Mouse (Mus musculus) urinary bladder, adult 18-20 months (tissue): ENCODE measurements around the gene Acvr1.

Source experiments
- DNase-seq, 2 experiments: peaks; one replicate each; pipeline ENCODE4 v3.0.0; 2022; ENCODE audit warnings: low spot score in 2 of 2, mixed read lengths in 2 of 2

Acvr1 gene

DNA sequence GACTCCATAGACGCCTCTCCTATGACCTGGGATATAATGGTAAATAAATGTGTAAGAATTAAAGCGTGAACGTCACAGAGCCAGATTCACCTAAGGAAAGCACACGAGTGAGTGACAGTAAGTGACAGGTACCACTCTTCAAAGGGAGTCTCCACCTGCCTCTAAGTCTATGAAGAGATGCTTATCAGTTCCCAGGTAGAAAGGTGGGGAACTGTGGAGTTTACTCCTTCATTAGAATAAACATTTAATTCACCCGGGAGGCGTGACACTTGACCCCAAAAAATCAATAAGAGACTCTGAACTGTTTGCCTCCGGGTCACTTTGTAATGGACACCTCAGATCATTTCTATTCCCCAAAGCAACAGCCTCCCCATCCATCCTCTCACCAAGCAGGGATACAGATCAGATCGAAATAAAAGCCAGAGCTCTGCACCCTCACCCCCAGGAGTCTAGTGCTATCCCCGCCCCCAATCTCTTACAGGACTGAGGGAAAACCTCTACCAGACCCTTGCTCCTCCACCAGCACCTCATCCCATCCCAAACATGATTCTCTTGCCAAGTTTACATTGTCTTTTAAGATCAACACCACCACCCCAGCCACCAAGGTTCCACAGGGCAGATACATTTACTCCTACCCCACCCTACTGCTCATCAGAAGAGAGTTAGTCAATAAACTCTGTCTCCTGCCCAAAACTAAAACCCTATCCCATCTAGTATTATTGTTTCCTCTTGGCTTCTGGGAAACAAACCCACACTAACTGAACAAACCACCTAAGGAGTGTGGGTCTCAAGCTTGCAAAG lies 9.7 kb downstream of the Acvr1 start:
- no peak for DNase-seq

- no peak for DNase-seq
Observed at GRCm38 (mm10) chr2:58552296-58552695, 14.7 kb downstream of the Acvr1 start.

DNA sequence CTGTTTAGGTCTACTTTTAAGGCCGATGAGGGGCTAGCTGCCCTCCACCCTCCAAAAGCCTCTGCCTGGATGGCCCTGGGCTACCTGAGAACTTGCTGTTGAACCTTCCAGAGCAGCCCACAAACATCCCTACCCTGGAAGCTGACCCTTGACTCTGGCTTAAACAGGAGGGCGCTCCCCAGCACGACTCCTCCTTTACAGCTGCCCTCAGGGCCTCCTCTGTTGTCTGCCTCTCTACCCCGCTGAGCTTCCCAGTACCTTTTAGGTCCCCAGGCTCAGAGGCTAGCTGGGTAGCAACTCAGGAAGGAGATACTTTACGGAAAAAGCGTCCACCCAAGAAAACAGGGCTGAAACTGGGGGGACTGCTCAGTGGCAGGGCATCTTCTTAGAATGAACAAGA lies 15.1 kb downstream of the Acvr1 start:
- no peak for DNase-seq

GRCm38 (mm10) chr2:58550488-58550887 lies 16.5 kb downstream of the Acvr1 start:
- DNase-seq = no peak

- no peak for DNase-seq
Observed at GRCm38 (mm10) chr2:58549960-58550359, 17.0 kb downstream of the Acvr1 start.

DNA sequence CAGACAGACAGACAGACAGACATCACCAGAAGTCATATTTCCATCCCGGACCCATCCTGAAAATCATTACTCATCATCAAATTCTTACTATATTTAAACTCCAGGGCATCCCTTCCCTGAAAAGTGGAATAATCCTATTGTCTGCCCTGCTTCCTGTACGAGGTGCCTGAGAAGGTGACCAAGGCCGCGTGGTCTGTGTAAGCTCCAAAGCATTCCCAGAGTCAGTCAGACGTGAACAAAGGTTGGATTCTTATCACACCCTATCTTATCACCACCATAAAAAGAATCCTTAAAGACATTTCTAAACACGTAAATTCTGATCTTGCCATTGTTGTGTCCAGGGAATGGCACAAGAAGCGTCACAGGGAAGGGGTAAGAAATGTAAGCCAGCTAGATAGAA lies 18.0 kb downstream of the Acvr1 start:
- DNase-seq = no peak

- no peak for DNase-seq
Observed at GRCm38 (mm10) chr2:58546264-58546663, 20.7 kb downstream of the Acvr1 start.

DNA sequence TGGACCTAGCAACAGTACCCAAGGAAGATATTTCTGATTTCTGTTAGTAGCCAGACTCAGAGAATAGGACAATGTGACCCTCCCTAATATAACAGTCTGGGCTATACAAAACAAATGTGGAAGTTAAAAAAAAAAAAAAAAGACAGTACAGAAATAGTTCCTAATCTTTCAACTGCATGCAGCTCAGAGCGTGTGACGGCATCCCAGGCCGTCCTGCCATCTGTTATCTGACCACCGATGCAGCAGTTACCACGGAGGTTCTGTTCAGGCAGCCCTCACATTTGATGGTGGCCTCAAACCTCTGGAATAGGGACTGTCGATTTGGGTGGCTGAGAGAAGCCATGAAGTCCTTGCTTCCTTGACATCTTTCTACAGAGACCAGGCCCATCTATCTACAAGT lies 22.6 kb downstream of the Acvr1 start:
- no peak for DNase-seq

DNA sequence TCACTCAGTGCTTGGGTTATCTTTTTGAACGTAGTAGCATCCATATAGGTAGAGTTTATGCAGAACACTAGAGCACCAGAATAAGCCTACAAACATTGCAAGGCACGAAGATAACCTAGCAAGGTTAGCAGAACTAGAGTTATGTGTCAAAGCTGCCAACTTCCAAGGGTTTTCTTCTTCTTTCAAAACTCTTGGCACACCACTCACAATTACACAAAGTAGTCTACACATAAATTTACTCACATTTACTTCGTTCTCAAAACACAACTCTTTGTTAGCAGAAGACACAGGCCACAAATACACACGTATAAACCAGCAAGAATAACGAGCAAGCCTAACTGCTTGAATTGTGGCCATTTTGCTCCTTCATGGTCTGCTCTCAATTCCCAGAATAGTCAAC lies 23.7 kb downstream of the Acvr1 start:
- no peak for DNase-seq

GRCm38 (mm10) chr2:58538196-58538595 lies 28.8 kb downstream of the Acvr1 start:
- DNase-seq = no peak

DNA sequence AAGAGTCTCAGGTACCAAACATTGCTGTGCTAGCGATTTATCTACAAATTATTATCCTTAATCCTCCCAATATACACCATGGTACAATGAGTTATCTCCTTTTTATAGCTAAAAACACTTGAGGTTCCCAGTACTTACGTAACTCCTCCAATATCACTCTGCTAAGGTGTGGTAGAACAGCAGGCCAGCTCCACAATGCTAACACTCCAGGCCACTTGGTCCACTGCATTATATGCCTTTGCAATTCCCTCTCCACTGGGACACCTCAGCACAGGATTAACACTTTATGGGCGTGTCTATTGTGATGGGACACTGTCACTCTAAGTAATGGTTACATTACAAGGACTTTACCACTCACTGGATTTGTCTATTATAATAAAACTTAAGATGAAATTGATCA lies 30.2 kb downstream of the Acvr1 start:
- DNase-seq = no peak

GRCm38 (mm10) chr2:58535233-58535632 lies 31.7 kb downstream of the Acvr1 start:
- DNase-seq = no peak

DNA sequence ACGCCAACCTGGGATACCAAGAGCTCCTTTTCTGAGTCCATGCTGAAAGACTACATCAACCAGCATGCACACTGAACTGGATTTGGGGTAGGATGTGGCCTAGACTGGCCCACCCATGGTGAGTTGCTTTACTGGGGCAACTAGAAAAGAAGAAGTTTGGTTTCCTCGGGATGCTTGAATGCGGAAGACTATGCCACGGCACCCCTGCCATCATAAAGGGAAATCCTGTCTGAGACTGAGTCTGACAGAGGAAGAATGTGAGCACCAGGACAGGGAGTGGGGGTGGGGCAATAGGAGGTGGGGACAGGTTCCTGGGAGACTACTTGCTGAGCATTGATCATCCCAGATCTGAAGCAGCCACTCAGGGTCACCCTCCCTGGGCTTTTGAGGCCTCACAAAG lies 32.6 kb downstream of the Acvr1 start:
- no peak for DNase-seq

DNA sequence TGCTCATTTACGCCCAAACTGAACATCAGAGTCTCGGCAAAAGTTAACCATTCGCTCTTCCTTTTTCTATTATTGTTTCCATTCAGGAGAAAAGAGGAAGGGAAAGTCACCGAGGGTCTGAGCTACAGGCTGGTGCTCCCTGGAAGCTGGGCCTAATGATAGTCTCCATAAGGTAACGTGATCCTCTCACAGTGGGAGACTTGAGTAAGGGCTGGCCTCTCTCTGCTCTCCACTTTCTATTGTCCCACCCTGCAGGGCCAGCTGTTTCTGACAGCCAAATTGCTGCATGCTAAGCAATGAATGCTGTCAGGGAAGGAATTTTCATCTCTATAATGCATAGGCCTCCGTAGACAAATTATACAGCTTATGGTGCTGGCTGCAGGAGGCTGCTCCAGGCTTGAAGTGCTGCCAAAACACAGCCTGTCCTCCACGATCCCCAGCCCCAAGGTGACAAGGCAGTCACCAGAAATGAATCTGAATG lies 33.4 kb downstream of the Acvr1 start:
- no peak for DNase-seq

- DNase-seq = peak in 1 of 2 experiments; percentile 69
Observed at GRCm38 (mm10) chr2:58532260-58532850, 34.6 kb downstream of the Acvr1 start.

DNA sequence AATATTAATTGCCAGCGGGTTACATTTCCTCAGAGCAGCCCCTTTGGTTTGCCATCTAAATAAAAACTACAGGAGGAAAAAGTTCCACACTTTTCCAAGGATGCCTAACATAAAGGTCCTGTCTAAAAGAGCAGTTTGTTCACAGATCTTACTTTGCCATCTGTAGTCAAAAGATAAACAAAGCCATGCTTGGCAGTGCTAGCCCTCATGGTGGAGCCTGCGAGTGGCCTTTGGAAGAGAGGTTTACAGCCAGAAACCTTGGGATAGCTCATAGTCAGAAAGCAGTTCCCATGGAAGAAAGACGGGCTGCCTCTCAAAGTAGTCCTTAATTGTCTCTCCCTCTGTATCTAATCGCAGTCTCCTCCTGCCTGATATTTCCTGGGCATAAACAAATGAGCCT lies 36.4 kb downstream of the Acvr1 start:
- no peak for DNase-seq

- no peak for DNase-seq
Observed at GRCm38 (mm10) chr2:58529860-58530440, 37.0 kb downstream of the Acvr1 start.

- DNase-seq = no peak
Observed at GRCm38 (mm10) chr2:58529384-58529783, 37.6 kb downstream of the Acvr1 start.

GRCm38 (mm10) chr2:58527786-58528185 lies 39.2 kb downstream of the Acvr1 start:
- DNase-seq = no peak

DNA sequence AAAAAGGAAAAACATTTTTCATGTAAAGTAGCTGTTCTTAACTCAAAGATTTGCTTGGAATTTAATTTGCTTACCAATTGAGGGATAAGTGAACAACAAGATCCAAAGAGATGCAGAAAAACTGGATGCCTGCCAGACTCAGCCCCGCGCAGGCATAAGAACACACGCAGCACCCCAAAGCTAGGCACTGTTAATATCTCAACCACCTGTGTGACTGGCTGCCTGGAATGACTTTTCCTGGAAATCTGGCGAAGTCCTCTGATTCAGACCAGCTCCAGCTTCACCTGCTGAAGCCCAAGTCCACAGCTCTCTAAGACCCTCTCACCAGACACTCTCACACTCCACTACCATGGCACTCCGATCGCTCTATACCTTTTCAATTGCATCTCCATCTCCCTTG lies 42.6 kb downstream of the Acvr1 start:
- no peak for DNase-seq

GRCm38 (mm10) chr2:58523894-58524293 lies 43.1 kb downstream of the Acvr1 start:
- no peak for DNase-seq

GRCm38 (mm10) chr2:58523097-58523496 lies 43.9 kb downstream of the Acvr1 start:
- DNase-seq = no peak

DNA sequence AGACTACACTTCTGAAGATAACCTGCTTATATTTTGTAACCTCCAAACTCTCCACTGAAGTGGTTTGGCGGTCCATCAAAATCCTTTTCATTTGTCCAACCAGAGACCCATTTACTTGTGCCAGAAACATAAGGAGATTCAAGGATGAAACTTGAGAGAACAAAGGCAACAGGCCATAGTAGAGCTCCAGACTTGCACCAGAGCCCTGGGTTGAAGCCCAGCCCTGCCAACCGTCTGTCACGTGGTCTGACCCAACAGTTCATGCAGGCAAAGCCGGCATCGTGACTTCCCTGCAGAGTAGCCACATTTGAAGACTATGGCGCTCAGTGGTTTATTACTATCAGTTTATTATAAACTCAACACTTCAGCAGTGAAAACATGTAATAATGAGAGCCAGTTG lies 45.3 kb downstream of the Acvr1 start:
- DNase-seq = no peak
